Mouse (Mus musculus): ENCODE measurements around the gene Gm21719. TPM values are rescaled to one million over a fixed set of nuclear protein-coding genes. Genes with fewer than 3 reads are reported as not detected.
"Not testable (repeated sequence)": the region's sequence is repeated elsewhere in the genome, so short reads cannot be mapped to it uniquely, and the experiment has no call there.

The Gm21719 gene
- not detected in 2 replicates for polyA plus RNA-seq (2014; fragmentation: Nextera tagmentation; extraction: Ambion mirVana)

GRCm38 (mm10) chrY:6682772-6683171 is at the start of gene Gm21719:
Gm21719 (minus strand) TSS chrY:6682872.
- not testable (repeated sequence) for H3K9ac ChIP-seq (replicated peaks; ENCODE audit: low read depth, low read length)

More at GRCm38 (mm10) chrY:6682772-6683171, at the start of gene Gm21719:
- H3K4me2 ChIP-seq (replicated peaks; ENCODE audit: low read depth, low read length); H3K27ac ChIP-seq (ENCODE audit: low read length); H3K27me3 ChIP-seq (ENCODE audit: control insufficient read depth, insufficient read depth, low read length); H3K36me3 ChIP-seq (ENCODE audit: control insufficient read depth, insufficient read depth, low read length); H3K9me3 ChIP-seq (ENCODE audit: control insufficient read depth, low read depth, low read length); ATAC-seq (ENCODE audit: insufficient number of reproducible peaks, insufficient read depth, low FRiP score, low read depth); H3K4me1 ChIP-seq (ENCODE audit: control insufficient read depth, insufficient read depth, low read length); H3K4me3 ChIP-seq (ENCODE audit: low read depth, low read length): not testable (repeated sequence)
- WGBS = 57% methylated on average over 1 of the region's 1 CpGs

Other genes with a start within 250 kb of the Gm21719 start
- not detected in 2 replicates for gene Gm28919, start 99.3 kb downstream of the Gm21719 start, polyA plus RNA-seq (2014; fragmentation: Nextera tagmentation; extraction: Ambion mirVana)
- gene Gm20830, start 235.4 kb upstream of the Gm21719 start, polyA plus RNA-seq (2014; fragmentation: Nextera tagmentation; extraction: Ambion mirVana) = not detected in 2 replicates

Measured in stomach, embryonic 14.5 days (tissue).